Mouse (Mus musculus) testis, adult 2 months (tissue): ENCODE results near the gene Dapp1.

Experiments used
- CTCF ChIP-seq: fragments of 200-500 bp; IDR thresholded peaks from 2 replicates; pipeline ENCODE4 v1.5.1; 2012; ENCODE audit warnings: low read depth, mild to moderate bottlenecking, inconsistent platforms, low read length, moderate library complexity; ENCODE audit not compliant: control insufficient read depth, insufficient read depth, insufficient replicate concordance
- POLR2A ChIP-seq: fragments of 200-500 bp; IDR thresholded peaks from 2 replicates; pipeline ENCODE4 v1.6.1; 2012; ENCODE audit warnings: low read depth, mild to moderate bottlenecking, inconsistent platforms, low read length, moderate library complexity; ENCODE audit not compliant: control insufficient read depth

DNA sequence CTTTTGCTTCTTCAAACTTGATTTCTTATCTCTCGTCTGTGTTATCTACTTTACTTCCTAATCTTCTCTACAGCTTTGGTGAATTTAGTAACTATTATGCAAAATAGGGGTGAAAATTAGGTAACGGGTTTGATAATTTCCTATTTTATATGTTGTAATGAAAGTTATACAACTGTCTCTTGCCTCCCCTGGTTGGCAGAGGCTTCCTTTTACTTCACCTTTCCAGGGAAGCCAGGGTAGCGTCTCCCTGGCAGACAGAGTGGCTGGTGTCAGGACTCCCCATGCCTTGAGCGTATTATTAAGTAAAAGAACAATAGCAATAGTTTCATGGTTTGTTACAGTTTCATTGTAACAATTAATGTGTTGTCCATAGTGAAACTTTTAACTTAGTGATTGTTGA, 87.6 kb downstream of the Dapp1 start:
- TF ChIP-seq CTCF (no peak), POLR2A (no peak)
